Mouse (Mus musculus) adrenal gland, postnatal 25 days (tissue): Measurements from ENCODE around the gene Lmx1b. TPM values are rescaled to one million over a fixed set of nuclear protein-coding genes. Genes with fewer than 3 reads are reported as not detected.
A peak's percentile ranks its signal among the peaks of the same experiment; 100 is the strongest.

ENCODE experiments used
- DNase-seq: peaks from one replicate; pipeline ENCODE4 v3.0.0; 2021; ENCODE audit warnings: mixed read lengths
- total RNA-seq: library from RNA; stranded (reverse); gene quantifications from 2 replicates; pipeline ENCODE4 v1.2.3, GENCODE M21; 2021

Gene Lmx1b
- total RNA-seq, 1 experiment from 2014 or later: 0.15 TPM

- DNase-seq: no peak
Measured at GRCm38 (mm10) chr2:33582457-33583060, 57.8 kb downstream of the Lmx1b start.

GRCm38 (mm10) chr2:33581866-33582265 is 58.4 kb downstream of the Lmx1b start:
- DNase-seq: no peak

GRCm38 (mm10) chr2:33581449-33581777 is 58.9 kb downstream of the Lmx1b start:
- DNase-seq: no peak

GRCm38 (mm10) chr2:33580697-33581448 is 59.4 kb downstream of the Lmx1b start:
- DNase-seq: no peak

GRCm38 (mm10) chr2:33575406-33575805 is 64.9 kb downstream of the Lmx1b start:
- no peak for DNase-seq

- no peak for DNase-seq
Measured at GRCm38 (mm10) chr2:33573075-33573474, 67.2 kb downstream of the Lmx1b start.

- DNase-seq: no peak
Measured at GRCm38 (mm10) chr2:33571219-33571824, 69.0 kb downstream of the Lmx1b start.

GRCm38 (mm10) chr2:33569698-33570097 is 70.6 kb downstream of the Lmx1b start:
- no peak for DNase-seq

- DNase-seq: peak; percentile 31
Measured at GRCm38 (mm10) chr2:33569240-33569639, 71.1 kb downstream of the Lmx1b start.

GRCm38 (mm10) chr2:33565886-33566285 is 74.4 kb downstream of the Lmx1b start:
- no peak for DNase-seq

- DNase-seq: no peak
Measured at GRCm38 (mm10) chr2:33564748-33565147, 75.6 kb downstream of the Lmx1b start.

GRCm38 (mm10) chr2:33559752-33560151 is 80.6 kb downstream of the Lmx1b start:
- peak; percentile 55 for DNase-seq

GRCm38 (mm10) chr2:33559334-33559733 is 81.0 kb downstream of the Lmx1b start:
- DNase-seq: no peak

- peak; percentile 76 for DNase-seq
Measured at GRCm38 (mm10) chr2:33558233-33558632, 82.1 kb downstream of the Lmx1b start.

GRCm38 (mm10) chr2:33555573-33555972 is 84.7 kb downstream of the Lmx1b start:
- DNase-seq: no peak

- DNase-seq: no peak
Measured at GRCm38 (mm10) chr2:33552672-33553071, 87.6 kb downstream of the Lmx1b start.

- no peak for DNase-seq
Measured at GRCm38 (mm10) chr2:33547595-33547994, 92.7 kb downstream of the Lmx1b start.

GRCm38 (mm10) chr2:33546879-33547278 is 93.4 kb downstream of the Lmx1b start:
- peak; percentile 60 for DNase-seq

- no peak for DNase-seq
Measured at GRCm38 (mm10) chr2:33546051-33546450, 94.3 kb downstream of the Lmx1b start.

GRCm38 (mm10) chr2:33544781-33545566 is 95.3 kb downstream of the Lmx1b start:
- DNase-seq: no peak

- no peak for DNase-seq
Measured at GRCm38 (mm10) chr2:33544203-33544762, 96.0 kb downstream of the Lmx1b start.

GRCm38 (mm10) chr2:33543429-33544202 is 96.7 kb downstream of the Lmx1b start:
- no peak for DNase-seq
